In the genomic region with DNA sequence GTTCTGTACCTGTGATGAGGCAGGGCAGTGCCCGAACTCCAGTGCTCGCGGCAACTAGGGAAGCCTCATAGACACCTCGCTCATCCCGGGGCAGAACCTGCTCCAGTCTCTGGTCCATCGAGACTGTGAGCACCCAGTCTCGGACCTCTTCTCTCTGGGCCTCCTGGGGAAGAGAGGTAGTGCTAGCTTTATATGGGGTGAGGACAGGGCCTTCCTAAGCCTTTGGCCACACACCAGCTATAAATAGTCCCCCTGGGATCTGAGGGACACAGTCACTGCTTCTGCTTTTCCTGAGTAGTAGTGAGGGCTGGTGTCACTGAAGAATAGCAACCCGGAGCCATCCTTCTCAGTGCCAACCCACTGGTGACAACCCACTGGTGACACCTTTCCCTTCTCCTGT, we compare ENCODE assay signal across 14 mouse cellular contexts. TPM values are rescaled to one million over a fixed set of nuclear protein-coding genes. Genes with fewer than 3 reads are reported as not detected.
DNase-seq lines count a peak whose midpoint lies in the region; ATAC-seq lines count a peak whose summit lies in the region.
"Had no signal": no experiment of that assay in that cellular context is flagged by ENCODE, and none has a peak within 500 bp of the region (broad histone marks: within the 10 kb centered on the region; RNA-seq: fewer than 3 reads in every experiment).

No protein-coding gene starts in this region.

- H3K27me3 ChIP-seq in lung, embryonic 16.5 days (ENCODE audit: control insufficient read depth, insufficient read depth, low read depth, low read length) = no peaks in the 10 kb centered on the region
- no peaks in the 10 kb centered on the region for H3K27me3 ChIP-seq in intestine, embryonic 14.5 days (replicated peaks; ENCODE audit: control insufficient read depth, insufficient read depth, low read length)
- H3K27me3 ChIP-seq in stomach, embryonic 16.5 days (ENCODE audit: control insufficient read depth, insufficient read depth, low read length) = no peaks in the 10 kb centered on the region
- H3K27me3 ChIP-seq: liver, embryonic 13.5 days; midbrain, embryonic 13.5 days had no signal

- DNase-seq in heart, adult 18-20 months = peak; percentile 17 to 21
- DNase-seq in heart, postnatal 36 days = no peak
- DNase-seq in lung, adult 18-20 months = no peak
- DNase-seq in intestine, embryonic 14.5 days (ENCODE audit: low spot score) = peak; percentile 50
- no peak for DNase-seq in layer of hippocampus, adult 11-12 months (ENCODE audit: low spot score)
- DNase-seq: layer of hippocampus, adult 9-11 months; liver, embryonic 13.5 days had no signal

- no peaks in the 10 kb centered on the region for H3K9me3 ChIP-seq in lung, embryonic 16.5 days (ENCODE audit: control insufficient read depth, low read length)
- H3K9me3 ChIP-seq in intestine, embryonic 14.5 days (ENCODE audit: control insufficient read depth, low read length) = no peaks in the 10 kb centered on the region
- no peaks in the 10 kb centered on the region for H3K9me3 ChIP-seq in stomach, embryonic 16.5 days (replicated peaks; ENCODE audit: control insufficient read depth, low read length)
- H3K9me3 ChIP-seq: forebrain, embryonic 12.5 days; liver, embryonic 13.5 days; midbrain, embryonic 13.5 days; neural tube, embryonic 12.5 days had no signal

- H3K27ac ChIP-seq in lung, embryonic 16.5 days (ENCODE audit: low read length) = peak overlapping the region; percentile 58
- H3K27ac ChIP-seq in intestine, embryonic 14.5 days (ENCODE audit: low read depth) = peak overlapping the region; percentile 69
- H3K27ac ChIP-seq in stomach, embryonic 16.5 days (ENCODE audit: low read length) = peak overlapping the region; percentile 86
- H3K27ac ChIP-seq: forebrain, embryonic 12.5 days; liver, embryonic 13.5 days; midbrain, embryonic 13.5 days; neural tube, embryonic 12.5 days had no signal

- ATAC-seq in lung, embryonic 16.5 days (ENCODE audit: low read depth) = no peak
- no peak for ATAC-seq in intestine, embryonic 14.5 days (replicated peaks; ENCODE audit: low FRiP score, low TSS enrichment, low read depth)
- ATAC-seq in stomach, embryonic 16.5 days (ENCODE audit: insufficient read depth, low FRiP score) = no peak
- no peak for ATAC-seq in megakaryocyte-erythroid progenitor cell, adult 5-6 weeks (replicated peaks; ENCODE audit: low FRiP score, low TSS enrichment, poor library complexity, severe bottlenecking)
- ATAC-seq: midbrain, embryonic 13.5 days had no signal

- H3K4me3 ChIP-seq in lung, embryonic 16.5 days (ENCODE audit: low read length) = no peak overlapping the region
- no peak overlapping the region for H3K4me3 ChIP-seq in intestine, embryonic 14.5 days (ENCODE audit: low read depth, low read length)
- peak overlapping the region; percentile 7; the same call in 1 of the 2 replicates for H3K4me3 ChIP-seq in stomach, embryonic 16.5 days (replicated peaks; ENCODE audit: low read length)
- H3K4me3 ChIP-seq: forebrain, embryonic 12.5 days; liver, embryonic 13.5 days; midbrain, embryonic 13.5 days; neural tube, embryonic 12.5 days had no signal

- 0 out of 2 replicates have a peak overlapping the region, but pooled peaks have one; percentile 10 for H3K9ac ChIP-seq in lung, embryonic 16.5 days (ENCODE audit: low read length)
- H3K9ac ChIP-seq in intestine, embryonic 14.5 days (ENCODE audit: low read length) = no peak overlapping the region
- peak overlapping the region; percentile 48; the same call in 1 of the 2 replicates for H3K9ac ChIP-seq in stomach, embryonic 16.5 days (ENCODE audit: low read length)
- H3K9ac ChIP-seq: forebrain, embryonic 12.5 days; liver, embryonic 13.5 days; midbrain, embryonic 13.5 days; neural tube, embryonic 12.5 days had no signal

- intact Hi-C loops in heart, postnatal 36 days (cut with DNase I) = no loop called here

- H3K4me1 ChIP-seq in lung, embryonic 16.5 days (replicated peaks; ENCODE audit: control insufficient read depth, insufficient read depth, low read length) = peaks cover 11% of the 10 kb centered on the region
- peaks cover 14% of the 10 kb centered on the region for H3K4me1 ChIP-seq in intestine, embryonic 14.5 days (replicated peaks; ENCODE audit: control insufficient read depth, insufficient read depth, low read length)
- peaks cover 16% of the 10 kb centered on the region for H3K4me1 ChIP-seq in stomach, embryonic 16.5 days (ENCODE audit: control insufficient read depth, insufficient read depth, low read length)

- 91% methylated on average over 8 of the region's 8 CpGs for WGBS in lung, embryonic 16.5 days
- 88% methylated on average over 8 of the region's 8 CpGs for WGBS in intestine, embryonic 14.5 days
- 91% methylated on average over 8 of the region's 8 CpGs for WGBS in stomach, embryonic 16.5 days

- peaks cover 32% of the 10 kb centered on the region for H3K36me3 ChIP-seq in lung, embryonic 16.5 days (ENCODE audit: control insufficient read depth, insufficient read depth, low read length)
- H3K36me3 ChIP-seq in intestine, embryonic 14.5 days (ENCODE audit: control insufficient read depth, insufficient read depth, low read length) = peaks cover 82% of the 10 kb centered on the region
- H3K36me3 ChIP-seq in stomach, embryonic 16.5 days (ENCODE audit: control insufficient read depth, insufficient read depth, low read length) = peaks cover 20% of the 10 kb centered on the region

- no peak overlapping the region for H3K4me2 ChIP-seq in lung, embryonic 16.5 days (ENCODE audit: low read depth, low read length)
- H3K4me2 ChIP-seq in intestine, embryonic 14.5 days (ENCODE audit: low read length) = peak overlapping the region; percentile 42; the same call in 1 of the 2 replicates
- peak overlapping the region; percentile 48 for H3K4me2 ChIP-seq in stomach, embryonic 16.5 days (ENCODE audit: low read depth, low read length)
- H3K4me2 ChIP-seq: forebrain, embryonic 12.5 days; liver, embryonic 13.5 days; midbrain, embryonic 13.5 days; neural tube, embryonic 12.5 days had no signal

RNA-seq across cellular contexts. Expression of a gene that starts 2.3 kb away (rescaled TPM):
- 1 to 10 TPM in 1 of 2 experiments, under 1 TPM in 1; 0.82 to 1.4 TPM for total RNA-seq in heart, adult 18-20 months (2021)
- 1 to 10 TPM; 1.7 to 2.7 TPM for total RNA-seq in heart, postnatal 36 days (2021)
- polyA plus RNA-seq in lung, embryonic 16.5 days (2015; fragmentation: Nextera tagmentation; extraction: Ambion mirVana) = 38.9 and 40.8 TPM in 2 replicates
- 59.4 and 71.9 TPM in 2 replicates for polyA plus RNA-seq in intestine, embryonic 14.5 days (2014; fragmentation: Nextera tagmentation; extraction: Ambion mirVana)
- polyA plus RNA-seq in stomach, embryonic 16.5 days (2015; fragmentation: Nextera tagmentation; extraction: Ambion mirVana) = 64.2 and 76.1 TPM in 2 replicates
- total RNA-seq in megakaryocyte-erythroid progenitor cell, adult 5-6 weeks (2014; fragmentation: Nextera tagmentation) = 0.72 and 7.6 TPM in 2 replicates
- total RNA-seq in megakaryocyte-erythroid progenitor cell, adult 5-6 weeks (2017) = 2.5 and 8.8 TPM in 2 replicates

RNA-seq across cellular contexts. Expression of a gene that starts 12.8 kb away (rescaled TPM):
- total RNA-seq in heart, adult 18-20 months (2021) = not detected
- total RNA-seq in heart, postnatal 36 days (2021) = not detected
- polyA plus RNA-seq in lung, embryonic 16.5 days (2015; fragmentation: Nextera tagmentation; extraction: Ambion mirVana) = 0.57 and 0.60 TPM in 2 replicates
- 0.48 and 0.60 TPM in 2 replicates for polyA plus RNA-seq in intestine, embryonic 14.5 days (2014; fragmentation: Nextera tagmentation; extraction: Ambion mirVana)
- 0.45 TPM in 1 of 2 replicates, not detected in the other for polyA plus RNA-seq in stomach, embryonic 16.5 days (2015; fragmentation: Nextera tagmentation; extraction: Ambion mirVana)
- total RNA-seq in megakaryocyte-erythroid progenitor cell, adult 5-6 weeks (2014; fragmentation: Nextera tagmentation) = not detected in 2 replicates
- not detected in 2 replicates for total RNA-seq in megakaryocyte-erythroid progenitor cell, adult 5-6 weeks (2017)
- total RNA-seq: gastrocnemius, postnatal 25 days had no signal
- polyA plus RNA-seq: liver, embryonic 13.5 days had no signal

RNA-seq across cellular contexts. Expression of a gene that starts 13.1 kb away (rescaled TPM):
- 10 to 100 TPM; 74.5 to 78.3 TPM for total RNA-seq in heart, adult 18-20 months (2021)
- total RNA-seq in heart, postnatal 36 days (2021) = 10 to 100 TPM; 85.4 to 88.1 TPM
- polyA plus RNA-seq in lung, embryonic 16.5 days (2015; fragmentation: Nextera tagmentation; extraction: Ambion mirVana) = 152 and 162 TPM in 2 replicates
- polyA plus RNA-seq in intestine, embryonic 14.5 days (2014; fragmentation: Nextera tagmentation; extraction: Ambion mirVana) = 138 and 158 TPM in 2 replicates
- polyA plus RNA-seq in stomach, embryonic 16.5 days (2015; fragmentation: Nextera tagmentation; extraction: Ambion mirVana) = 146 and 158 TPM in 2 replicates
- total RNA-seq in megakaryocyte-erythroid progenitor cell, adult 5-6 weeks (2014; fragmentation: Nextera tagmentation) = 43.4 and 51.1 TPM in 2 replicates
- 64.9 and 75.5 TPM in 2 replicates for total RNA-seq in megakaryocyte-erythroid progenitor cell, adult 5-6 weeks (2017)

RNA-seq across cellular contexts. Expression of a gene that starts 33.3 kb away (rescaled TPM):
- total RNA-seq in heart, adult 18-20 months (2021) = 10 to 100 TPM; 55.1 to 62.9 TPM
- total RNA-seq in heart, postnatal 36 days (2021) = 10 to 100 TPM; 50.3 to 58.7 TPM
- polyA plus RNA-seq in lung, embryonic 16.5 days (2015; fragmentation: Nextera tagmentation; extraction: Ambion mirVana) = 122 and 126 TPM in 2 replicates
- polyA plus RNA-seq in intestine, embryonic 14.5 days (2014; fragmentation: Nextera tagmentation; extraction: Ambion mirVana) = 139 and 145 TPM in 2 replicates
- polyA plus RNA-seq in stomach, embryonic 16.5 days (2015; fragmentation: Nextera tagmentation; extraction: Ambion mirVana) = 107 and 108 TPM in 2 replicates
- 295 and 300 TPM in 2 replicates for total RNA-seq in megakaryocyte-erythroid progenitor cell, adult 5-6 weeks (2014; fragmentation: Nextera tagmentation)
- 329 and 355 TPM in 2 replicates for total RNA-seq in megakaryocyte-erythroid progenitor cell, adult 5-6 weeks (2017)

RNA-seq across cellular contexts. Expression of a gene that starts 37.1 kb away (rescaled TPM):
- 10 to 100 TPM; 37.3 to 44.5 TPM for total RNA-seq in heart, adult 18-20 months (2021)
- total RNA-seq in heart, postnatal 36 days (2021) = 10 to 100 TPM; 36.8 to 43.6 TPM
- 41.6 and 44.3 TPM in 2 replicates for polyA plus RNA-seq in lung, embryonic 16.5 days (2015; fragmentation: Nextera tagmentation; extraction: Ambion mirVana)
- polyA plus RNA-seq in intestine, embryonic 14.5 days (2014; fragmentation: Nextera tagmentation; extraction: Ambion mirVana) = 29.5 and 30.6 TPM in 2 replicates
- 34.6 and 35.1 TPM in 2 replicates for polyA plus RNA-seq in stomach, embryonic 16.5 days (2015; fragmentation: Nextera tagmentation; extraction: Ambion mirVana)
- 26.2 and 32.8 TPM in 2 replicates for total RNA-seq in megakaryocyte-erythroid progenitor cell, adult 5-6 weeks (2014; fragmentation: Nextera tagmentation)
- 10.7 and 18.0 TPM in 2 replicates for total RNA-seq in megakaryocyte-erythroid progenitor cell, adult 5-6 weeks (2017)

Comparison
In these comparisons a context has a peak if more than half of its experiments do, and no peak if none do; other contexts are left out.
1. DNase-seq: peak in heart, adult 18-20 months (2 of 2) and intestine, embryonic 14.5 days (single experiment); none in heart, postnatal 36 days (0 of 2), lung, adult 18-20 months (0 of 2) and layer of hippocampus, adult 11-12 months (single experiment).
2. Peak in every context shown above with its lines, with median percentiles within 50 percentile points of each other: H3K27ac ChIP-seq.